Mouse (Mus musculus): ENCODE results near the gene Ldlr. TPM values are rescaled to one million over a fixed set of nuclear protein-coding genes. Genes with fewer than 3 reads are reported as not detected.
"Not testable (repeated sequence)": the region's sequence is repeated elsewhere in the genome, so short reads cannot be mapped to it uniquely, and the experiment has no call there.

Gene Ldlr
- total RNA-seq (2021): 10 to 100 TPM; 16.2 to 27.7 TPM
- long read RNA-seq, experiment 1, full-length matches to known transcripts: 4 of 7 reads
- long read RNA-seq, experiment 1, partial matches to known transcripts: 1 of 7 reads
- long read RNA-seq, experiment 1, other reads (novel, unspliced or antisense): 2 of 7 reads
- long read RNA-seq, experiment 2, full-length matches to known transcripts: 4 of 10 reads
- long read RNA-seq, experiment 2, partial matches to known transcripts: 6 of 10 reads
- long read RNA-seq, experiment 2, other reads (novel, unspliced or antisense): 0 of 10 reads

GRCm38 (mm10) chr9:21723377-21724146 is at the start of gene Ldlr:
Gene Ldlr (plus strand): TSS chr9:21723483.
- DNase-seq (ENCODE audit: low spot score in 2 of 2): peak; percentile 67 to 68

- DNase-seq (ENCODE audit: low spot score in 2 of 2): peak; percentile 19 to 42
Measured at GRCm38 (mm10) chr9:21677706-21678105, 45.6 kb upstream of the Ldlr start.

GRCm38 (mm10) chr9:21680448-21680847 is 42.8 kb upstream of the Ldlr start:
- DNase-seq (ENCODE audit: low spot score in 2 of 2): no peak

- DNase-seq (ENCODE audit: low spot score in 2 of 2): no peak
Measured at GRCm38 (mm10) chr9:21682827-21683226, 40.5 kb upstream of the Ldlr start.

- no peak for DNase-seq (ENCODE audit: low spot score in 2 of 2)
Measured at GRCm38 (mm10) chr9:21683897-21684296, 39.4 kb upstream of the Ldlr start.

- no peak for DNase-seq (ENCODE audit: low spot score in 2 of 2)
Measured at GRCm38 (mm10) chr9:21688554-21688953, 34.7 kb upstream of the Ldlr start.

GRCm38 (mm10) chr9:21690031-21690430 is 33.3 kb upstream of the Ldlr start:
- DNase-seq (ENCODE audit: low spot score in 2 of 2): no peak

GRCm38 (mm10) chr9:21691862-21692261 is 31.4 kb upstream of the Ldlr start:
- peak in 1 of 2 experiments; percentile 26 for DNase-seq (ENCODE audit: low spot score in 2 of 2)

- no peak for DNase-seq (ENCODE audit: low spot score in 2 of 2)
Measured at GRCm38 (mm10) chr9:21692491-21692890, 30.8 kb upstream of the Ldlr start.

GRCm38 (mm10) chr9:21694071-21694470 is 29.2 kb upstream of the Ldlr start:
- no peak for DNase-seq (ENCODE audit: low spot score in 2 of 2)

- no peak for DNase-seq (ENCODE audit: low spot score in 2 of 2)
Measured at GRCm38 (mm10) chr9:21695229-21695792, 28.0 kb upstream of the Ldlr start.

GRCm38 (mm10) chr9:21697121-21697520 is 26.2 kb upstream of the Ldlr start:
- no peak for DNase-seq (ENCODE audit: low spot score in 2 of 2)

- DNase-seq (ENCODE audit: low spot score in 2 of 2): not testable (repeated sequence)
Measured at GRCm38 (mm10) chr9:21699280-21699679, 24.0 kb upstream of the Ldlr start.

GRCm38 (mm10) chr9:21701091-21701490 is 22.2 kb upstream of the Ldlr start:
- peak; percentile 25 to 51 for DNase-seq (ENCODE audit: low spot score in 2 of 2)

GRCm38 (mm10) chr9:21703494-21703893 is 19.8 kb upstream of the Ldlr start:
- no peak for DNase-seq (ENCODE audit: low spot score in 2 of 2)

- DNase-seq (ENCODE audit: low spot score in 2 of 2): no peak
Measured at GRCm38 (mm10) chr9:21706085-21706484, 17.2 kb upstream of the Ldlr start.

GRCm38 (mm10) chr9:21706586-21707265 is 16.6 kb upstream of the Ldlr start:
- DNase-seq (ENCODE audit: low spot score in 2 of 2): no peak

- DNase-seq (ENCODE audit: low spot score in 2 of 2): no peak
Measured at GRCm38 (mm10) chr9:21709340-21709739, 13.9 kb upstream of the Ldlr start.

GRCm38 (mm10) chr9:21715298-21715697 is 8.0 kb upstream of the Ldlr start:
- no peak for DNase-seq (ENCODE audit: low spot score in 2 of 2)

GRCm38 (mm10) chr9:21717015-21717414 is 6.3 kb upstream of the Ldlr start:
- no peak for DNase-seq (ENCODE audit: low spot score in 2 of 2)

- DNase-seq (ENCODE audit: low spot score in 2 of 2): no peak
Measured at GRCm38 (mm10) chr9:21721036-21721435, 2.2 kb upstream of the Ldlr start.

- DNase-seq (ENCODE audit: low spot score in 2 of 2): peak; percentile 85 to 88
Measured at GRCm38 (mm10) chr9:21724147-21724536, 859 bp downstream of the Ldlr start.

Data from left cerebral cortex, adult 18-20 months (tissue).